15 mouse cellular contexts compared by ENCODE assay signal in genomic region chr17:28519827-28520226, GRCm38 (mm10). TPM values are rescaled to one million over a fixed set of nuclear protein-coding genes. Genes with fewer than 3 reads are reported as not detected.
DNase-seq lines count a peak whose midpoint lies in the region; ATAC-seq and TF ChIP-seq lines count a peak whose summit lies in the region.
"Had no signal": no experiment of that assay in that cellular context is flagged by ENCODE, and none has a peak within 500 bp of the region (broad histone marks: within the 10 kb centered on the region; RNA-seq: fewer than 3 reads in every experiment).

No protein-coding gene starts in this region.

- TF ChIP-seq CTCF in kidney, postnatal 0 days (IDR thresholded peaks at IDR 0.05; ENCODE audit: low read depth) = peak; percentile 58
- TF ChIP-seq CTCF in thymus, adult 2 months (IDR thresholded peaks at IDR 0.05; ENCODE audit: borderline replicate concordance, control insufficient read depth, extremely low read depth, insufficient read depth, low read length, poor library complexity) = no peak

- H3K4me3 ChIP-seq in kidney, postnatal 0 days (replicated peaks; ENCODE audit: low read depth, low read length) = no peak overlapping the region
- H3K4me3 ChIP-seq in thymus, adult 2 months (ENCODE audit: control insufficient read depth, insufficient read depth, low read length) = no peak overlapping the region
- H3K4me3 ChIP-seq: neural tube, embryonic 15.5 days had no signal

- peaks cover 27% of the 10 kb centered on the region for H3K4me1 ChIP-seq in kidney, postnatal 0 days (replicated peaks; ENCODE audit: insufficient read depth, low read length)
- H3K4me1 ChIP-seq in thymus, adult 2 months (replicated peaks; ENCODE audit: control insufficient read depth, insufficient read depth, low read length) = peaks cover 68% of the 10 kb centered on the region

- H3K9ac ChIP-seq in kidney, postnatal 0 days (ENCODE audit: low read depth, low read length) = no peak overlapping the region
- H3K9ac ChIP-seq: neural tube, embryonic 15.5 days had no signal

- no peaks in the 10 kb centered on the region for H3K27me3 ChIP-seq in kidney, postnatal 0 days (ENCODE audit: insufficient read depth, low read length)
- no peaks in the 10 kb centered on the region for H3K27me3 ChIP-seq in thymus, adult 2 months (ENCODE audit: control insufficient read depth, insufficient read depth, low read length)

- no peaks in the 10 kb centered on the region for H3K9me3 ChIP-seq in kidney, postnatal 0 days (replicated peaks; ENCODE audit: low read length)
- H3K9me3 ChIP-seq: neural tube, embryonic 15.5 days had no signal

- no peak overlapping the region for H3K27ac ChIP-seq in kidney, postnatal 0 days
- no peak overlapping the region for H3K27ac ChIP-seq in thymus, adult 2 months (ENCODE audit: control insufficient read depth, insufficient read depth, low read length)
- H3K27ac ChIP-seq: neural tube, embryonic 15.5 days had no signal

- peak; percentile 20 to 68 for DNase-seq in adrenal gland, adult (ENCODE audit: inconsistent age in 2 of 2, low spot score in 1 of 2)
- no peak for DNase-seq in adrenal gland, postnatal 25 days
- DNase-seq in kidney, postnatal 0 days (ENCODE audit: low spot score) = no peak
- no peak for DNase-seq in kidney, adult 18-20 months
- peak; percentile 55 for DNase-seq in thymus, adult 2 months
- DNase-seq in thymus, postnatal 25 days = no peak
- peak; percentile 65 for DNase-seq in thymus, postnatal 14 days

- WGBS in kidney, postnatal 0 days = 92% methylated on average over 3 of the region's 3 CpGs
- 65% methylated on average over 3 of the region's 3 CpGs for WGBS in thymus, adult 2 months

- TF ChIP-seq POLR2A in thymus, adult 2 months (IDR thresholded peaks at IDR 0.05; ENCODE audit: control insufficient read depth, extremely low read depth, insufficient read depth, low read length, poor library complexity) = no peak

- H3K4me2 ChIP-seq in kidney, postnatal 0 days (ENCODE audit: low read length) = no peak overlapping the region
- H3K4me2 ChIP-seq: midbrain, embryonic 11.5 days; neural tube, embryonic 15.5 days had no signal

- H3K36me3 ChIP-seq in kidney, postnatal 0 days (ENCODE audit: insufficient read depth, low read length) = no peaks in the 10 kb centered on the region
- H3K36me3 ChIP-seq in thymus, adult 2 months (ENCODE audit: control insufficient read depth, insufficient read depth, low read length) = no peaks in the 10 kb centered on the region
- H3K36me3 ChIP-seq: neural tube, embryonic 15.5 days had no signal

- ATAC-seq in kidney, postnatal 0 days (replicated peaks; ENCODE audit: low FRiP score, low read depth) = no peak
- no peak for ATAC-seq in monocyte, adult 5-6 weeks (replicated peaks; ENCODE audit: insufficient number of reproducible peaks, low FRiP score, low TSS enrichment, poor library complexity, severe bottlenecking)

RNA-seq across cellular contexts. Expression of gene Fkbp5, which starts 2.5 kb away (rescaled TPM):
- 55.9 and 60.1 TPM in 2 replicates for total RNA-seq in adrenal gland, postnatal 25 days (2021)
- 16.2 and 20.4 TPM in 2 replicates for polyA plus RNA-seq in kidney, postnatal 0 days (2015; fragmentation: Nextera tagmentation; extraction: Ambion mirVana)
- 157 and 179 TPM in 2 replicates for polyA plus RNA-seq in thymus, adult 2 months (2012; rRNA removed)
- 9.1 to 23.2 TPM (median 11.9 TPM) in 3 replicates for total RNA-seq in monocyte, adult 5-6 weeks (2017)

RNA-seq across cellular contexts. Expression of gene Armc12, which starts 10.8 kb away (rescaled TPM):
- not detected in 2 replicates for total RNA-seq in adrenal gland, postnatal 25 days (2021)
- polyA plus RNA-seq in kidney, postnatal 0 days (2015; fragmentation: Nextera tagmentation; extraction: Ambion mirVana) = not detected in 2 replicates
- 0.33 and 0.58 TPM in 2 replicates for polyA plus RNA-seq in thymus, adult 2 months (2012; rRNA removed)
- total RNA-seq in monocyte, adult 5-6 weeks (2017) = 2.2 TPM in 1 of 3 replicates, not detected in the others
- total RNA-seq: gastrocnemius, postnatal 4 days had no signal
- polyA plus RNA-seq: forebrain, embryonic 11.5 days; hindbrain, embryonic 11.5 days; midbrain, embryonic 11.5 days; neural tube, embryonic 15.5 days; urinary bladder, adult 2 months had no signal

RNA-seq across cellular contexts. Expression of gene Clpsl2, which starts 29.4 kb away (rescaled TPM):
- total RNA-seq in adrenal gland, postnatal 25 days (2021) = not detected in 2 replicates
- not detected in 2 replicates for polyA plus RNA-seq in kidney, postnatal 0 days (2015; fragmentation: Nextera tagmentation; extraction: Ambion mirVana)
- polyA plus RNA-seq in thymus, adult 2 months (2012; rRNA removed) = not detected in 2 replicates
- not detected in 3 replicates for total RNA-seq in monocyte, adult 5-6 weeks (2017)
- total RNA-seq: gastrocnemius, postnatal 4 days had no signal
- polyA plus RNA-seq: forebrain, embryonic 11.5 days; hindbrain, embryonic 11.5 days; limb, embryonic 14.5 days; midbrain, embryonic 11.5 days; neural tube, embryonic 15.5 days; urinary bladder, adult 2 months had no signal

RNA-seq across cellular contexts. Expression of gene Clps, which starts 40.7 kb away (rescaled TPM):
- total RNA-seq in adrenal gland, postnatal 25 days (2021) = not detected in 2 replicates
- not detected in 2 replicates for polyA plus RNA-seq in kidney, postnatal 0 days (2015; fragmentation: Nextera tagmentation; extraction: Ambion mirVana)
- polyA plus RNA-seq in thymus, adult 2 months (2012; rRNA removed) = 1.3 and 5.4 TPM in 2 replicates
- total RNA-seq in monocyte, adult 5-6 weeks (2017) = not detected in 3 replicates
- total RNA-seq: gastrocnemius, postnatal 4 days had no signal
- polyA plus RNA-seq: forebrain, embryonic 11.5 days; hindbrain, embryonic 11.5 days; midbrain, embryonic 11.5 days; neural tube, embryonic 15.5 days had no signal

RNA-seq across cellular contexts. Expression of gene Lhfpl5, which starts 55.6 kb away (rescaled TPM):
- total RNA-seq in adrenal gland, postnatal 25 days (2021) = 1.9 and 2.2 TPM in 2 replicates
- 0.17 TPM in 1 of 2 replicates, not detected in the other for polyA plus RNA-seq in kidney, postnatal 0 days (2015; fragmentation: Nextera tagmentation; extraction: Ambion mirVana)
- polyA plus RNA-seq in thymus, adult 2 months (2012; rRNA removed) = 0.24 and 0.27 TPM in 2 replicates
- not detected in 3 replicates for total RNA-seq in monocyte, adult 5-6 weeks (2017)
- total RNA-seq: gastrocnemius, postnatal 4 days had no signal

Comparison
In these comparisons a context has a peak if more than half of its experiments do, and no peak if none do; other contexts are left out.
1. DNase-seq: peak in adrenal gland, adult (2 of 2), thymus, adult 2 months (single experiment) and thymus, postnatal 14 days (single experiment); none in adrenal gland, postnatal 25 days (single experiment), kidney, postnatal 0 days (single experiment), kidney, adult 18-20 months (single experiment) and thymus, postnatal 25 days (single experiment).